Mouse (Mus musculus) ES-Bruce4 (cell line): ENCODE results near the gene Sval1.

Experiments
- CTCF ChIP-seq: IDR thresholded peaks from one replicate; pipeline ENCODE4 v1.8.1; 2011; ENCODE audit warnings: low read depth, low read length
- POLR2A ChIP-seq: IDR thresholded peaks from one replicate; pipeline ENCODE4 v1.8.1; 2011; ENCODE audit warnings: low read length; ENCODE audit not compliant: insufficient read depth

- TF ChIP-seq POLR2A, result no peak
- TF ChIP-seq CTCF, result no peak
Measured at GRCm38 (mm10) chr6:41911625-41912024, 39.8 kb upstream of the Sval1 start.
